23 mouse cellular contexts compared by ENCODE assay signal in genomic region chr7:107714067-107714466, GRCm38 (mm10). TPM values are rescaled to one million over a fixed set of nuclear protein-coding genes. Genes with fewer than 3 reads are reported as not detected.
DNase-seq lines count a peak whose midpoint lies in the region; ATAC-seq and TF ChIP-seq lines count a peak whose summit lies in the region.
"Had no signal": no experiment of that assay in that cellular context is flagged by ENCODE, and none has a peak within 500 bp of the region (broad histone marks: within the 10 kb centered on the region; RNA-seq: fewer than 3 reads in every experiment).

No protein-coding gene starts in this region.

- no peaks in the 10 kb centered on the region for H3K9me3 ChIP-seq in stomach, embryonic 14.5 days (ENCODE audit: control insufficient read depth, low read depth, low read length)
- H3K9me3 ChIP-seq in stomach, embryonic 15.5 days: no peaks in the 10 kb centered on the region
- no peaks in the 10 kb centered on the region for H3K9me3 ChIP-seq in stomach, embryonic 16.5 days (replicated peaks; ENCODE audit: control insufficient read depth, low read length)
- H3K9me3 ChIP-seq in stomach, postnatal 0 days (ENCODE audit: control insufficient read depth, low read length): no peaks in the 10 kb centered on the region
- H3K9me3 ChIP-seq in kidney, embryonic 16.5 days (ENCODE audit: low read length): no peaks in the 10 kb centered on the region

- no peak overlapping the region for H3K9ac ChIP-seq in stomach, embryonic 14.5 days (replicated peaks; ENCODE audit: low read depth, low read length)
- no peak overlapping the region for H3K9ac ChIP-seq in stomach, embryonic 15.5 days
- no peak overlapping the region for H3K9ac ChIP-seq in stomach, embryonic 16.5 days (ENCODE audit: low read length)
- H3K9ac ChIP-seq in stomach, postnatal 0 days (ENCODE audit: low read length): no peak overlapping the region
- no peak overlapping the region for H3K9ac ChIP-seq in kidney, embryonic 16.5 days (replicated peaks; ENCODE audit: low read length)

- H3K4me3 ChIP-seq in stomach, embryonic 14.5 days (ENCODE audit: low read depth, low read length): no peak overlapping the region
- no peak overlapping the region for H3K4me3 ChIP-seq in stomach, embryonic 15.5 days (replicated peaks)
- no peak overlapping the region for H3K4me3 ChIP-seq in stomach, embryonic 16.5 days (replicated peaks; ENCODE audit: low read length)
- no peak overlapping the region for H3K4me3 ChIP-seq in stomach, postnatal 0 days (ENCODE audit: low read depth, low read length)
- H3K4me3 ChIP-seq in kidney, embryonic 16.5 days (ENCODE audit: low read length): no peak overlapping the region

- H3K4me2 ChIP-seq in stomach, embryonic 14.5 days (replicated peaks; ENCODE audit: low read depth, low read length): no peak overlapping the region
- H3K4me2 ChIP-seq in stomach, embryonic 15.5 days: no peak overlapping the region
- H3K4me2 ChIP-seq in stomach, embryonic 16.5 days (ENCODE audit: low read depth, low read length): no peak overlapping the region
- no peak overlapping the region for H3K4me2 ChIP-seq in stomach, postnatal 0 days (replicated peaks; ENCODE audit: low read depth)
- H3K4me2 ChIP-seq in kidney, embryonic 16.5 days (replicated peaks; ENCODE audit: low read depth, low read length): no peak overlapping the region

- no peaks in the 10 kb centered on the region; the same call in 1 of the 2 replicates for H3K4me1 ChIP-seq in stomach, embryonic 14.5 days (ENCODE audit: control insufficient read depth, insufficient read depth, low read length)
- no peaks in the 10 kb centered on the region for H3K4me1 ChIP-seq in stomach, embryonic 15.5 days
- no peaks in the 10 kb centered on the region for H3K4me1 ChIP-seq in stomach, embryonic 16.5 days (ENCODE audit: control insufficient read depth, insufficient read depth, low read length)
- H3K4me1 ChIP-seq in stomach, postnatal 0 days (replicated peaks; ENCODE audit: control insufficient read depth, insufficient read depth): no peaks in the 10 kb centered on the region
- H3K4me1 ChIP-seq in kidney, embryonic 16.5 days (ENCODE audit: insufficient read depth, low read length): no peaks in the 10 kb centered on the region

- TF ChIP-seq EP300 in stomach, postnatal 0 days (optimal IDR thresholded peaks at IDR 0.05): no peak

- no peaks in the 10 kb centered on the region; the same call in 1 of the 2 replicates for H3K36me3 ChIP-seq in stomach, embryonic 14.5 days (ENCODE audit: control insufficient read depth, insufficient read depth, low read length)
- H3K36me3 ChIP-seq in stomach, embryonic 15.5 days: no peaks in the 10 kb centered on the region
- no peaks in the 10 kb centered on the region; the same call in 1 of the 2 replicates for H3K36me3 ChIP-seq in stomach, embryonic 16.5 days (ENCODE audit: control insufficient read depth, insufficient read depth, low read length)
- H3K36me3 ChIP-seq in stomach, postnatal 0 days (ENCODE audit: control insufficient read depth, insufficient read depth, low read length): 0 out of 2 replicates have a peak, but pooled peaks cover under 1% of the 10 kb centered on the region
- H3K36me3 ChIP-seq in kidney, embryonic 16.5 days (ENCODE audit: insufficient read depth, low read length): no peaks in the 10 kb centered on the region
- H3K36me3 ChIP-seq: G1E had no signal

- DNase-seq in stomach, postnatal 0 days (ENCODE audit: low spot score): no peak
- DNase-seq in frontal cortex, postnatal 36 days (ENCODE audit: low spot score in 2 of 2): no peak
- DNase-seq in heart, adult 11 months: no peak
- DNase-seq in thymus, postnatal 0 days (ENCODE audit: low spot score): no peak
- DNase-seq: adrenal gland, adult 2 months; adrenal gland, adult 8-10 months; adrenal gland, postnatal 10 days; adrenal gland, postnatal 14 days; adrenal gland, postnatal 25 days; adrenal gland, postnatal 36 days; B cell, adult 2 months; cerebellum, adult 11 months; cerebellum, adult 11-12 months had no signal

- ATAC-seq in stomach, embryonic 14.5 days (ENCODE audit: insufficient number of reproducible peaks, insufficient read depth, low FRiP score, low read depth): peak; percentile 73; the same call in 1 of the 2 replicates
- ATAC-seq in stomach, embryonic 15.5 days (ENCODE audit: insufficient read depth, low FRiP score, low read depth): peak; percentile 84; the same call in 1 of the 2 replicates
- peak; percentile 80; the same call in 1 of the 2 replicates for ATAC-seq in stomach, embryonic 16.5 days (ENCODE audit: insufficient read depth, low FRiP score)
- ATAC-seq in stomach, postnatal 0 days (ENCODE audit: low FRiP score, low TSS enrichment): peak; percentile 69
- no peak for ATAC-seq in kidney, embryonic 16.5 days (ENCODE audit: low FRiP score, low TSS enrichment)
- ATAC-seq: activated CD4-positive, CD25-positive, alpha-beta regulatory T cell, adult 4 months; CD4-positive, CD25-positive, alpha-beta regulatory T cell, adult 4 months; Patski had no signal

- no peaks in the 10 kb centered on the region for H3K27me3 ChIP-seq in stomach, embryonic 14.5 days (ENCODE audit: control insufficient read depth, insufficient read depth, low read length)
- H3K27me3 ChIP-seq in stomach, embryonic 15.5 days (replicated peaks): no peaks in the 10 kb centered on the region
- H3K27me3 ChIP-seq in stomach, embryonic 16.5 days (ENCODE audit: control insufficient read depth, insufficient read depth, low read length): no peaks in the 10 kb centered on the region
- no peaks in the 10 kb centered on the region for H3K27me3 ChIP-seq in stomach, postnatal 0 days (ENCODE audit: control insufficient read depth, insufficient read depth, low read length)
- H3K27me3 ChIP-seq in kidney, embryonic 16.5 days (ENCODE audit: insufficient read depth, low read length): no peaks in the 10 kb centered on the region
- H3K27me3 ChIP-seq: CH12.LX, Patski had no signal

- H3K27ac ChIP-seq in stomach, embryonic 14.5 days (ENCODE audit: low read length): no peak overlapping the region
- no peak overlapping the region for H3K27ac ChIP-seq in stomach, embryonic 15.5 days
- H3K27ac ChIP-seq in stomach, embryonic 16.5 days (ENCODE audit: low read length): no peak overlapping the region
- no peak overlapping the region for H3K27ac ChIP-seq in stomach, postnatal 0 days (replicated peaks)
- no peak overlapping the region for H3K27ac ChIP-seq in kidney, embryonic 16.5 days (ENCODE audit: low read length)

- 81% methylated on average over 5 of the region's 5 CpGs for WGBS in stomach, embryonic 14.5 days
- WGBS in stomach, embryonic 15.5 days: 79% methylated on average over 5 of the region's 5 CpGs
- 73% methylated on average over 5 of the region's 5 CpGs for whole genome bisulfite sequencing in stomach, embryonic 16.5 days
- 65% methylated on average over 5 of the region's 5 CpGs for WGBS in stomach, postnatal 0 days
- 83% methylated on average over 5 of the region's 5 CpGs for WGBS in kidney, embryonic 16.5 days

- no peak for TF ChIP-seq CTCF in stomach, postnatal 0 days (IDR thresholded peaks at IDR 0.05; ENCODE audit: low read depth)

RNA-seq across cellular contexts. Expression of gene Cyb5r2, which starts 43.8 kb away (rescaled TPM):
- polyA plus RNA-seq in stomach, embryonic 14.5 days (2014; fragmentation: Nextera tagmentation; extraction: Ambion mirVana): 0.12 and 0.14 TPM in 2 replicates
- polyA plus RNA-seq in stomach, embryonic 15.5 days (2015; fragmentation: Nextera tagmentation; extraction: Ambion mirVana): 0.18 and 0.34 TPM in 2 replicates
- 0.25 and 0.34 TPM in 2 replicates for polyA plus RNA-seq in stomach, embryonic 16.5 days (2015; fragmentation: Nextera tagmentation; extraction: Ambion mirVana)
- 0.04 and 0.08 TPM in 2 replicates for polyA plus RNA-seq in stomach, postnatal 0 days (2015; fragmentation: Nextera tagmentation; extraction: Ambion mirVana)
- polyA plus RNA-seq in kidney, embryonic 16.5 days (2015; fragmentation: Nextera tagmentation; extraction: Ambion mirVana): 0.14 and 0.22 TPM in 2 replicates
- polyA plus RNA-seq in thymus, postnatal 0 days (2015; fragmentation: Nextera tagmentation; extraction: Ambion mirVana): 0.08 and 0.10 TPM in 2 replicates
- polyA plus RNA-seq: activated CD4-positive, CD25-positive, alpha-beta regulatory T cell, adult 4 months; adrenal gland, adult 2 months; C2C12; CD4-positive, CD25-positive, alpha-beta regulatory T cell, adult 4 months; G1E; Patski had no signal
